Mouse (Mus musculus) mature B cell (primary cell): ENCODE measurements around the gene Gpc6.

Experiments used
- in situ Hi-C: fragments of 300-500 bp; cut with MboI; formaldehyde crosslinking; loops from 2 replicates; pipeline ENCODE4 v1.14.3; 2019

Gpc6 gene

GRCm38 (mm10) chr14:117239694-117240427 is 314.7 kb downstream of the Gpc6 start:
- in situ Hi-C loops = no loop called here

- in situ Hi-C loops = no loop called here
Measured at GRCm38 (mm10) chr14:117245631-117246030, 320.5 kb downstream of the Gpc6 start.

GRCm38 (mm10) chr14:117256192-117256591 is 331.1 kb downstream of the Gpc6 start:
- in situ Hi-C loops = no loop called here

- in situ Hi-C loops = no loop called here
Measured at GRCm38 (mm10) chr14:117265653-117266052, 340.5 kb downstream of the Gpc6 start.

GRCm38 (mm10) chr14:117267823-117268601 is 342.9 kb downstream of the Gpc6 start:
- in situ Hi-C loops = no loop called here

DNA sequence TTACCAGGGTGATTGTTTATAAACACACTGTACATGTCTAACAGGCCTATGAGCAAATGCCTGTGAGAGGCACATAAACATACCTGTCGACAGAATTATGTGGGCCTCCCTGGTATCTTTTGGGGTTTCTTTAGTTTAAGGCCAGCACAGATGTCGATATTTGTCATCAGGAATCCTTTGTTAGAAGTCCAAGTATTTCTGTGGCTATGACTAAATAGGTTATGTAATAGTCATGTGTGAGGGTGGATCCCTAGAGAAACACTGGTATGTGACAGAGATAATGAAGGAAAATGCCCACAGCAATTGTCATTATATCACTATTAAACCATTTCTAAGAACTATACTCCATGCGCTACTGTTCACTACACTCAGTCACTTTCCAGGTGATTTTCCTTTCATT is 358.5 kb downstream of the Gpc6 start:
- in situ Hi-C loops = no loop called here

- in situ Hi-C loops = no loop called here
Measured at GRCm38 (mm10) chr14:117293746-117294145, 368.6 kb downstream of the Gpc6 start.

GRCm38 (mm10) chr14:117296207-117296838 is 371.2 kb downstream of the Gpc6 start:
- in situ Hi-C loops = no loop called here

GRCm38 (mm10) chr14:117301019-117301418 is 375.9 kb downstream of the Gpc6 start:
- in situ Hi-C loops = no loop called here

GRCm38 (mm10) chr14:117303901-117304722 is 379.0 kb downstream of the Gpc6 start:
- in situ Hi-C loops = no loop called here

GRCm38 (mm10) chr14:117304723-117305010 is 379.6 kb downstream of the Gpc6 start:
- in situ Hi-C loops = no loop called here

- in situ Hi-C loops = no loop called here
Measured at GRCm38 (mm10) chr14:117309997-117310520, 384.9 kb downstream of the Gpc6 start.

GRCm38 (mm10) chr14:117324214-117324613 is 399.1 kb downstream of the Gpc6 start:
- in situ Hi-C loops = no loop called here

DNA sequence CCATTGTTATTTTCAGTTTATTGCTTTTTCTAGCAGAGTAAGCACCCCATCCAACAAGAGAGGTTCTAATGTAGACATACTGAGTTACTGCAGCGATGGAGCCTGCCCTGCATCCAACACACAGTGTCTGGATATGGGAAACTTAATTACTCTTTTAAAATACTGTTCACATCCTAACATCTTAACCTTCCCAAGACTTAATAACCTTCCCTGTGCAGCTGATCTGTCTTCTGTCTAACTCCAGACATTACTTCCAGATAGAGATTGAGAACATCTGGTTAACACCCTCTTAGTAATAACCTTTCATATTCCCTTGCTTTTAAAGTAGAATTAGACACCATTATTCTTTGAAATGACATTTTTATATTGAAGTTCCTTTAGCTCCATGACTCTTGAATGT is 407.1 kb downstream of the Gpc6 start:
- in situ Hi-C loops = no loop called here

GRCm38 (mm10) chr14:117337271-117337670 is 412.2 kb downstream of the Gpc6 start:
- in situ Hi-C loops = no loop called here

DNA sequence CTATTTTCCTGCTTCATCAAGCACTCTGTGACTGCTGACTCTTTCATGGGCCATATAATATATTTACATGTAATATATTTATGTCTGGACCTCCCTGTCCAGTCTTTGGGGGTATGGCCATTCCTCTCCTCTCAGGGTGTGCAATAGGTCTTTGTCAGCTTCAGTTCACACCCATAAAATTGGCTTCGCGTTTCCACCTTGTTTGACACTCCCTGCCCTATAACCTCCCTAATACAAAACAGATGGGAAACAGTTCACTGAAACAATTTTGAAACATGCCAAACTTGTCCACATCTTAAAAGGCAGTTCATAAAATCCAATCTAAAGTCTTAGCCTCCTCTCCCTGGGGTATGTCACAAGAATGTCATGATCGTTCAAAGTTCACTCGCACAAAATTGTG is 415.4 kb downstream of the Gpc6 start:
- in situ Hi-C loops = no loop called here

DNA sequence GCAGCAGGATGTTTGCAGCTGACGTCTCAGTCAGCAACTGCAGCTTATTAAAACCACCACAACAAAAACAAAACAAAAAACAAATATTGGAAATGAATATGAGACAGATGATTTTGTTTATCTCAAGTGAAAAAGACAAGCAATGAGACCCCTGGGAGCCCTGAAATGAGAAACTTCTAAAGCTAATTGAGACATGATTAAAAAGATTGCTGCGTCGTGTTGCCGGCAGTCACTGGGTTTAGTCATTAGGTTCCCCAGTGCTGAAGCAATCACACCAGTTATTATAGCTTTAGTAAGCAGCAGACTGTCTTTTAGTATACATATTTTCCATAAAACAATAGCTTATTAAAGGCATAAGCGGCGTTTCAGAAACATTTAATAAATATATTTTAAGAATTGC is 419.4 kb downstream of the Gpc6 start:
- in situ Hi-C loops = no loop called here

GRCm38 (mm10) chr14:117346372-117346885 is 421.3 kb downstream of the Gpc6 start:
- in situ Hi-C loops = no loop called here

- in situ Hi-C loops = no loop called here
Measured at GRCm38 (mm10) chr14:117351296-117351695, 426.2 kb downstream of the Gpc6 start.

DNA sequence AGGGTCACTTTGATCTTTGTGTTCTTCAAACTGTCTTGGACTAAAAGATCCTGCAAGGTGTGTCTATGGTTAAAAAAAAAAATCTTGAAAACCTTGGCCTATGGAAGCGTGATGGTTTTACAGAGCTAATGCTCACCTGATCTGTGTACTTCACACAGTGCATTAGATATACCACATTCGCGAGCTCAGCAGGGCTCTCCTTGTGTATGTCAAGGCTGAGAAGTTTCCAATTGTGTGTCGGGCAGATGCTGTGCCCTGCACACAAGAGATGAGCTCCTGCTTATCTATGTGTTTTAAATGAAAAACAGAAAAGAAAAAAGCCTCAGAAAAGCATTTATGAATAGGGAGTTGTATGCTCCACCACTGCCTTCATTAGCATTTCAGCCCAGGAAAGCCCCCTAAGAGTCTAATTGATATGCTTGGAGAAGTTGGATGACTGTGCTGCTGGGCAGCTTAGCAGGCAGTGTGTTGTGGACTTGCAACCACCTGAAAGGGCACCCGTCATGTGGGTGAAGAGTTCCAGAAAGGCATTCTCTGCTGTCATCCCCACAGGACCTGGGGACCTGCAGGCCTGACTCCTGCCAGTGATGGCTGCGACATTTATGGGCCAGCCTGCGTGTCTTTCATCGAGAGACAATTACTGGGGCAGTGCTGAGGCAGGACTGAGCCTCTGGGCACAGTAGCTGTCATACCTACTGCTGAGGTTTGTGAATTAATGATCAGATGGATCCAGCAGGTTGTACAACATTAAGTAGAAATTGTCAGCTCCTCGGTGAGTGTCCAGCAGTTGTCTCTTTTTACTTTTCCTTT is 436.2 kb downstream of the Gpc6 start:
- in situ Hi-C loops = no loop called here

DNA sequence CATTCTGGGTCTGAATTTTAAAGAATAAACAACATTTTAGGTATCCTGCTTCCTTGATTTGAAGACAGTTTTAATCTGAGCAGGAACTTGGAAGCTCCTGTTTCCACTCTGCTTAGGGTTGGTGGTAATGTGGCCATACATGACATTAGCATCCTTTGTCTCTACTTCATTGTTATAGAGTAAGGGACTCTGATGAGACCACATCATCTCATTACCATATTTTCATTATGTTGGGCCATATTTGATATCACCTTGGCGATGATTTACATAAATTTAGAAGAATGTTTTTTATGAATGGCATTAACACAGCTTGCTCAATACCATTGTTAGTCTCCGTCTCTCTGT is 436.8 kb downstream of the Gpc6 start:
- in situ Hi-C loops = no loop called here
